26 mouse cellular contexts compared by ENCODE assay signal in genomic region chr17:4094621-4095020, GRCm38 (mm10).
DNase-seq lines count a peak whose midpoint lies in the region; ATAC-seq and TF ChIP-seq lines count a peak whose summit lies in the region.
"Had no signal": no experiment of that assay in that cellular context is flagged by ENCODE, and none has a peak within 500 bp of the region (broad histone marks: within the 10 kb centered on the region; RNA-seq: fewer than 3 reads in every experiment).

No protein-coding gene starts in this region.

- H3K36me3 ChIP-seq in forebrain, embryonic 14.5 days (ENCODE audit: control insufficient read depth, insufficient read depth, low read length), result no peaks in the 10 kb centered on the region
- H3K36me3 ChIP-seq in forebrain, embryonic 10.5 days (replicated peaks), result no peaks in the 10 kb centered on the region
- H3K36me3 ChIP-seq in midbrain, embryonic 14.5 days (ENCODE audit: control insufficient read depth, insufficient read depth, low read length), result no peaks in the 10 kb centered on the region
- H3K36me3 ChIP-seq in midbrain, embryonic 13.5 days, result no peaks in the 10 kb centered on the region
- H3K36me3 ChIP-seq: embryonic facial prominence, embryonic 10.5 days; embryonic facial prominence, embryonic 12.5 days; forebrain, embryonic 12.5 days; forebrain, embryonic 15.5 days; G1E had no signal

- no peak overlapping the region for H3K4me2 ChIP-seq in forebrain, embryonic 14.5 days (ENCODE audit: low read length)
- no peak overlapping the region for H3K4me2 ChIP-seq in midbrain, embryonic 14.5 days (ENCODE audit: low read length)
- H3K4me2 ChIP-seq in midbrain, embryonic 13.5 days (replicated peaks), result no peak overlapping the region
- H3K4me2 ChIP-seq: embryonic facial prominence, embryonic 12.5 days; forebrain, embryonic 12.5 days; forebrain, embryonic 15.5 days had no signal

- no peaks in the 10 kb centered on the region for H3K27me3 ChIP-seq in forebrain, embryonic 14.5 days (replicated peaks; ENCODE audit: control insufficient read depth, insufficient read depth, low read length)
- H3K27me3 ChIP-seq in forebrain, embryonic 10.5 days (ENCODE audit: poor library complexity, severe bottlenecking), result no peaks in the 10 kb centered on the region
- no peaks in the 10 kb centered on the region for H3K27me3 ChIP-seq in midbrain, embryonic 14.5 days (ENCODE audit: control insufficient read depth, insufficient read depth, low read length)
- no peaks in the 10 kb centered on the region for H3K27me3 ChIP-seq in midbrain, embryonic 13.5 days
- H3K27me3 ChIP-seq: CH12.LX; embryonic facial prominence, embryonic 12.5 days; forebrain, embryonic 12.5 days; forebrain, embryonic 15.5 days had no signal

- no peak overlapping the region for H3K4me3 ChIP-seq in forebrain, embryonic 14.5 days (ENCODE audit: low read depth, low read length)
- no peak overlapping the region for H3K4me3 ChIP-seq in forebrain, embryonic 10.5 days
- no peak overlapping the region for H3K4me3 ChIP-seq in midbrain, embryonic 14.5 days (replicated peaks; ENCODE audit: low read depth, low read length)
- no peak overlapping the region for H3K4me3 ChIP-seq in midbrain, embryonic 13.5 days (replicated peaks)
- H3K4me3 ChIP-seq: embryonic facial prominence, embryonic 10.5 days; embryonic facial prominence, embryonic 12.5 days; forebrain, embryonic 12.5 days; forebrain, embryonic 15.5 days had no signal

- ATAC-seq in forebrain, embryonic 14.5 days, result no peak
- ATAC-seq in midbrain, embryonic 14.5 days (ENCODE audit: low FRiP score, low TSS enrichment), result no peak
- no peak for ATAC-seq in midbrain, embryonic 13.5 days
- ATAC-seq: activated CD4-positive, CD25-positive, alpha-beta regulatory T cell, adult 4 months; CD4-positive, CD25-positive, alpha-beta regulatory T cell, adult 4 months; forebrain, embryonic 15.5 days; forebrain, postnatal 0 days; Patski had no signal

- H3K9me3 ChIP-seq in forebrain, embryonic 14.5 days (replicated peaks; ENCODE audit: control insufficient read depth, low read length), result no peaks in the 10 kb centered on the region
- H3K9me3 ChIP-seq in forebrain, embryonic 10.5 days, result no peaks in the 10 kb centered on the region
- H3K9me3 ChIP-seq in midbrain, embryonic 14.5 days (ENCODE audit: control insufficient read depth, low read length), result no peaks in the 10 kb centered on the region
- H3K9me3 ChIP-seq in midbrain, embryonic 13.5 days, result no peaks in the 10 kb centered on the region
- H3K9me3 ChIP-seq: embryonic facial prominence, embryonic 10.5 days; embryonic facial prominence, embryonic 12.5 days; forebrain, embryonic 12.5 days; forebrain, embryonic 15.5 days; G1E had no signal

- DNase-seq in forebrain, embryonic 14.5 days (ENCODE audit: low spot score), result peak; percentile 14
- DNase-seq in forebrain, embryonic 10.5 days (ENCODE audit: extremely low spot score, low spot score), result no peak
- DNase-seq in midbrain, embryonic 14.5 days, result peak; percentile 54
- DNase-seq in brain, embryonic 14.5 days (ENCODE audit: low read depth), result peak; percentile 60
- no peak for DNase-seq in cerebellum, postnatal 4 days (ENCODE audit: low spot score in 2 of 2)
- DNase-seq: adrenal gland, adult 8-10 months; adrenal gland, postnatal 14 days; adrenal gland, postnatal 36 days; B cell, adult 2 months; cerebellum, adult 11 months; cerebellum, adult 18-20 months; cerebellum, adult 8-10 months; cerebellum, adult 9-11 months; cerebellum, postnatal 14 days; cerebellum, postnatal 36 days; forebrain, postnatal 0 days had no signal

- no peak for TF ChIP-seq CTCF in brain, embryonic 14.5 days (IDR thresholded peaks at IDR 0.05; ENCODE audit: borderline replicate concordance, extremely low read depth, insufficient read depth, insufficient read length)

- H3K27ac ChIP-seq in forebrain, embryonic 14.5 days (ENCODE audit: low read depth, low read length), result no peak overlapping the region
- H3K27ac ChIP-seq in forebrain, embryonic 10.5 days, result no peak overlapping the region
- H3K27ac ChIP-seq in midbrain, embryonic 14.5 days (replicated peaks; ENCODE audit: low read depth, low read length), result no peak overlapping the region
- H3K27ac ChIP-seq in midbrain, embryonic 13.5 days, result no peak overlapping the region
- H3K27ac ChIP-seq: embryonic facial prominence, embryonic 10.5 days; embryonic facial prominence, embryonic 12.5 days; forebrain, embryonic 12.5 days; forebrain, embryonic 15.5 days had no signal

- 74% methylated on average over 1 of the region's 1 CpGs for WGBS in forebrain, embryonic 14.5 days
- 88% methylated on average over 1 of the region's 1 CpGs for WGBS in forebrain, embryonic 10.5 days
- WGBS in midbrain, embryonic 14.5 days, result 39% methylated on average over 1 of the region's 1 CpGs
- 52% methylated on average over 1 of the region's 1 CpGs for WGBS in midbrain, embryonic 13.5 days

- H3K4me1 ChIP-seq in forebrain, embryonic 14.5 days (ENCODE audit: control insufficient read depth, insufficient read depth, low read length), result no peaks in the 10 kb centered on the region
- no peaks in the 10 kb centered on the region for H3K4me1 ChIP-seq in forebrain, embryonic 10.5 days
- H3K4me1 ChIP-seq in midbrain, embryonic 14.5 days (ENCODE audit: control insufficient read depth, insufficient read depth, low read length), result no peaks in the 10 kb centered on the region
- no peaks in the 10 kb centered on the region for H3K4me1 ChIP-seq in midbrain, embryonic 13.5 days (replicated peaks)
- H3K4me1 ChIP-seq: embryonic facial prominence, embryonic 10.5 days; embryonic facial prominence, embryonic 12.5 days; forebrain, embryonic 12.5 days; forebrain, embryonic 15.5 days had no signal

- H3K9ac ChIP-seq in forebrain, embryonic 14.5 days (ENCODE audit: low read length), result no peak overlapping the region
- H3K9ac ChIP-seq in midbrain, embryonic 14.5 days (replicated peaks; ENCODE audit: low read length), result no peak overlapping the region
- H3K9ac ChIP-seq in midbrain, embryonic 13.5 days (replicated peaks), result no peak overlapping the region
- H3K9ac ChIP-seq: embryonic facial prominence, embryonic 12.5 days; forebrain, embryonic 12.5 days; forebrain, embryonic 15.5 days; forebrain, postnatal 0 days had no signal

- no peak for TF ChIP-seq POLR2A in brain, embryonic 14.5 days (IDR thresholded peaks at IDR 0.05; ENCODE audit: borderline replicate concordance, extremely low read depth, insufficient read depth, insufficient read length, poor library complexity, severe bottlenecking)

Comparison
In these comparisons a context has a peak if more than half of its experiments do, and no peak if none do; other contexts are left out.
1. DNase-seq: peak in forebrain, embryonic 14.5 days (single experiment), midbrain, embryonic 14.5 days (single experiment) and brain, embryonic 14.5 days (single experiment); none in forebrain, embryonic 10.5 days (single experiment) and cerebellum, postnatal 4 days (0 of 2).